Mouse (Mus musculus): ENCODE data around the gene Dlg4. TPM values are rescaled to one million over a fixed set of nuclear protein-coding genes. Genes with fewer than 3 reads are reported as not detected.
"Not testable (repeated sequence)": the region's sequence is repeated elsewhere in the genome, so short reads cannot be mapped to it uniquely, and the experiment has no call there.

Dlg4 gene
- polyA plus RNA-seq, 1 experiment from 2014 or later: 13.8 TPM

GRCm38 (mm10) chr11:70016177-70016576 is 565 bp upstream of the Dlg4 start:
- H3K36me3 ChIP-seq (replicated peaks): peaks cover 28% of the 10 kb centered on the region
- not testable (repeated sequence) for DNase-seq (ENCODE audit: extremely low spot score, low spot score); H3K4me3 ChIP-seq; H3K9me3 ChIP-seq; H3K27me3 ChIP-seq (ENCODE audit: poor library complexity, severe bottlenecking); H3K27ac ChIP-seq
- H3K4me1 ChIP-seq: peaks cover 75% of the 10 kb centered on the region
- 79% methylated on average over 2 of the region's 2 CpGs for WGBS

GRCm38 (mm10) chr11:70017199-70017767 is 541 bp downstream of the Dlg4 start:
- Histone ChIP-seq H3K4me3 (peak overlapping the region; percentile 77), H3K9me3 (no peaks in the 10 kb centered on the region), H3K27me3 (ENCODE audit: poor library complexity, severe bottlenecking) (no peaks in the 10 kb centered on the region), H3K36me3 (replicated peaks) (peaks cover 16% of the 10 kb centered on the region), H3K27ac (peak overlapping the region; percentile 96), H3K4me1 (peaks cover 86% of the 10 kb centered on the region)
- no peak for DNase-seq (ENCODE audit: extremely low spot score, low spot score)
- WGBS: 31% methylated on average over 7 of the region's 7 CpGs

- Histone ChIP-seq H3K4me1 (peaks cover 97% of the 10 kb centered on the region), H3K27ac (peak overlapping the region; percentile 96), H3K36me3 (replicated peaks) (peaks cover 6% of the 10 kb centered on the region), H3K4me3 (peak overlapping the region; percentile 77), H3K9me3 (no peaks in the 10 kb centered on the region), H3K27me3 (ENCODE audit: poor library complexity, severe bottlenecking) (no peaks in the 10 kb centered on the region)
- DNase-seq (ENCODE audit: extremely low spot score, low spot score): peak; percentile 79
- WGBS: 1% methylated on average over 25 of the region's 25 CpGs
Observed at GRCm38 (mm10) chr11:70018131-70018990, 1.6 kb downstream of the Dlg4 start.

GRCm38 (mm10) chr11:70019495-70020021 is 2.8 kb downstream of the Dlg4 start:
- 26% methylated on average over 2 of the region's 2 CpGs for WGBS

GRCm38 (mm10) chr11:70020022-70020631 is 3.4 kb downstream of the Dlg4 start:
- WGBS: 14% methylated on average over 8 of the region's 8 CpGs
- H3K9me3 ChIP-seq: no peaks in the 10 kb centered on the region
- peaks cover 97% of the 10 kb centered on the region for H3K4me1 ChIP-seq
- no peaks in the 10 kb centered on the region for H3K27me3 ChIP-seq (ENCODE audit: poor library complexity, severe bottlenecking)
- H3K4me3 ChIP-seq: peak overlapping the region; percentile 77
- no peaks in the 10 kb centered on the region for H3K36me3 ChIP-seq (replicated peaks)
- DNase-seq (ENCODE audit: extremely low spot score, low spot score): no peak
- peak overlapping the region; percentile 96 for H3K27ac ChIP-seq

More at GRCm38 (mm10) chr11:70019495-70020021, 2.8 kb downstream of the Dlg4 start:
- H3K27ac ChIP-seq: peak overlapping the region; percentile 96
- H3K27me3 ChIP-seq (ENCODE audit: poor library complexity, severe bottlenecking): no peaks in the 10 kb centered on the region
- no peak for DNase-seq (ENCODE audit: extremely low spot score, low spot score)
- H3K4me1 ChIP-seq: peaks cover 97% of the 10 kb centered on the region
- H3K36me3 ChIP-seq (replicated peaks): no peaks in the 10 kb centered on the region
- no peaks in the 10 kb centered on the region for H3K9me3 ChIP-seq
- H3K4me3 ChIP-seq: peak overlapping the region; percentile 77

GRCm38 (mm10) chr11:70020731-70021263 is 4.1 kb downstream of the Dlg4 start:
- Histone ChIP-seq H3K36me3 (replicated peaks) (no peaks in the 10 kb centered on the region), H3K9me3 (no peaks in the 10 kb centered on the region), H3K4me1 (peaks cover 97% of the 10 kb centered on the region), H3K4me3 (peak overlapping the region; percentile 77), H3K27ac (peak overlapping the region; percentile 96), H3K27me3 (ENCODE audit: poor library complexity, severe bottlenecking) (no peaks in the 10 kb centered on the region)
- WGBS: under 1% methylated on average over 8 of the region's 8 CpGs
- peak; percentile 80 for DNase-seq (ENCODE audit: extremely low spot score, low spot score)

GRCm38 (mm10) chr11:70021264-70022132 is 4.8 kb downstream of the Dlg4 start:
- DNase-seq (ENCODE audit: extremely low spot score, low spot score): peak; percentile 100
- peaks cover 100% of the 10 kb centered on the region for H3K4me1 ChIP-seq

GRCm38 (mm10) chr11:70023481-70024150 is 6.9 kb downstream of the Dlg4 start:
- Histone ChIP-seq H3K9me3 (no peaks in the 10 kb centered on the region), H3K27me3 (ENCODE audit: poor library complexity, severe bottlenecking) (no peaks in the 10 kb centered on the region), H3K27ac (peak overlapping the region; percentile 84), H3K36me3 (replicated peaks) (no peaks in the 10 kb centered on the region), H3K4me3 (peak overlapping the region; percentile 56), H3K4me1 (peaks cover 100% of the 10 kb centered on the region)
- peak; percentile 69 for DNase-seq (ENCODE audit: extremely low spot score, low spot score)
- WGBS: 8% methylated on average over 20 of the region's 29 CpGs

More at GRCm38 (mm10) chr11:70021264-70022132, 4.8 kb downstream of the Dlg4 start:
- Histone ChIP-seq H3K27ac (peak overlapping the region; percentile 96), H3K4me3 (peak overlapping the region; percentile 77), H3K27me3 (ENCODE audit: poor library complexity, severe bottlenecking) (no peaks in the 10 kb centered on the region), H3K36me3 (replicated peaks) (no peaks in the 10 kb centered on the region), H3K9me3 (no peaks in the 10 kb centered on the region)
- 2% methylated on average over 40 of the region's 40 CpGs for WGBS

GRCm38 (mm10) chr11:70024151-70024514 is 7.4 kb downstream of the Dlg4 start:
- Histone ChIP-seq H3K4me1 (peaks cover 100% of the 10 kb centered on the region), H3K36me3 (replicated peaks) (no peaks in the 10 kb centered on the region), H3K4me3 (peak overlapping the region; percentile 56), H3K27ac (peak overlapping the region; percentile 84), H3K9me3 (no peaks in the 10 kb centered on the region), H3K27me3 (ENCODE audit: poor library complexity, severe bottlenecking) (no peaks in the 10 kb centered on the region)
- no peak for DNase-seq (ENCODE audit: extremely low spot score, low spot score)
- WGBS: 18% methylated on average over 6 of the region's 6 CpGs

- DNase-seq (ENCODE audit: extremely low spot score, low spot score): peak; percentile 78
- Histone ChIP-seq H3K36me3 (replicated peaks) (peaks cover 15% of the 10 kb centered on the region), H3K27me3 (ENCODE audit: poor library complexity, severe bottlenecking) (no peaks in the 10 kb centered on the region), H3K27ac (peak overlapping the region; percentile 85), H3K9me3 (no peaks in the 10 kb centered on the region), H3K4me3 (peak overlapping the region; percentile 48), H3K4me1 (peaks cover 96% of the 10 kb centered on the region)
- under 1% methylated on average over 19 of the region's 19 CpGs for WGBS
Observed at GRCm38 (mm10) chr11:70026689-70027088, 9.9 kb downstream of the Dlg4 start.

GRCm38 (mm10) chr11:70027397-70027796 is 10.7 kb downstream of the Dlg4 start:
- Histone ChIP-seq H3K4me1 (peaks cover 89% of the 10 kb centered on the region), H3K4me3 (peak overlapping the region; percentile 48), H3K9me3 (no peaks in the 10 kb centered on the region), H3K36me3 (replicated peaks) (peaks cover 22% of the 10 kb centered on the region), H3K27ac (peak overlapping the region; percentile 85), H3K27me3 (ENCODE audit: poor library complexity, severe bottlenecking) (no peaks in the 10 kb centered on the region)
- DNase-seq (ENCODE audit: extremely low spot score, low spot score): no peak
- WGBS: 40% methylated on average over 9 of the region's 9 CpGs

Data from forebrain, embryonic 10.5 days (tissue).